Mouse (Mus musculus) Patski (cell line): ENCODE results near the gene Frmd6. TPM values are rescaled to one million over a fixed set of nuclear protein-coding genes. Genes with fewer than 3 reads are reported as not detected.

Source experiments
- ATAC-seq: fragments of 100-300 bp; one replicate; pipeline ENCODE4 v1.8.0; 2021
- CTCF ChIA-PET: fragments of 350-600 bp; sonication (Branson Sonifier 250); formaldehyde crosslinking; loops from one replicate; lab custom pipeline; 2022; ENCODE audit warnings: inconsistent platforms; lab: Charles Lee
- POLR2A ChIA-PET: fragments of 350-600 bp; sonication (Branson Sonifier 250); formaldehyde crosslinking; loops from one replicate; lab custom pipeline; 2022; ENCODE audit warnings: antibody characterized with exemption, inconsistent platforms; lab: Charles Lee
- DNase-seq: peaks from one replicate; pipeline ENCODE4 v3.0.0-alpha.2; 2011; ENCODE audit warnings: low read depth, low spot score
- H3K27me3 ChIP-seq: fragments of 371-371 bp; one replicate; pipeline ENCODE4 v1.5.1; 2021
- CTCF ChIP-seq: fragments of 100-300 bp; IDR thresholded peaks from one replicate; pipeline ENCODE4 v1.5.1; 2021
- in situ Hi-C: fragments of 300-500 bp; cut with MboI; formaldehyde crosslinking; loops from 3 replicates; pipeline ENCODE4 v1.11.1; 2018; ENCODE audit warnings: low pct_unique_long_range_greater_than_20kb, mixed read lengths
- polyA plus RNA-seq: library from polyadenylated mRNA; unstranded; gene quantifications from one replicate; pipeline ENCODE4 v1.2.3, GENCODE M21; 2021

Frmd6 gene
- polyA plus RNA-seq, 1 experiment from 2014 or later: 79.3 TPM

DNA sequence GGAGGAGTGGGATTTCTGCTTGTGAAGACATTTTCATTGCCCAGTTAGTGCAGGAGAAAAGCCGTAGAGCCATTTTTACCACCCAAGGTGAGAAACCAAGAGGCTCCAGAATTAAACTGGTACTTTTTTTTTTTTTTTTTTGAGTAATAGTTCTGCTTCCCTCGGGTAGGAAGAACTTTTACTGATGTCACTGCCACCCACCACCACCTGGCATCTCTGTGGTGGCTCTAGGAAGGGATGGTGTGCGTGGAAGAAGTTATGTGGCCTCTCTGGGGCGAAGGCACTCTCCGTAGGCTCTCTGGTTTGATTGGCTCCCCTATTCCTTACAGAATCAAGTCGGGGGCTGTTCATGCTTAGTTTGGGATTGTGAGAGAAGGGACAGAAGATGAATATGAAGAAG is 17.3 kb upstream of the Frmd6 start:
- TF ChIP-seq CTCF: no peak
- ChIA-PET CTCF (no interaction called here), POLR2A (no interaction called here)
- DNase-seq (no peak), ATAC-seq (no peak)
- in situ Hi-C loops: no loop called here
- H3K27me3 ChIP-seq: no peaks in the 10 kb centered on the region

DNA sequence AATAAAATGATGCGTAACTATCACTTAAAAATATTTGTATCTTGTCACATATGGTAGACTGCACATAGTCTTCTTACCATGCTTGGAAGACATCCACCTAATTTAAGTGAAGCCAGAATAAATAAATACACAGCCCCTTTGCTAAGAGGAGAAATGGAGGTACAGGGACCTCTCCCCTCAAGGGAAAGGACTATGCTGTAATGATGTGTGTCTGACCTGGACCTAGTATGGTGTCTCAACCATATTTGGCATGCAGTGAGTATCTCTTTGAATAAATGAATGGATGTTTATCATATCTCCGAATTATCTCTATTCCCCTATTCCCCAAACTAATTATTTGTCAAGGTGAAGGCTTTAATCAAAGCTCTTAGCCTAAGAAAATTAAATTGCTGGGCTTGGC is 15.4 kb upstream of the Frmd6 start:
- in situ Hi-C loops: no loop called here
- DNase-seq: no peak

DNA sequence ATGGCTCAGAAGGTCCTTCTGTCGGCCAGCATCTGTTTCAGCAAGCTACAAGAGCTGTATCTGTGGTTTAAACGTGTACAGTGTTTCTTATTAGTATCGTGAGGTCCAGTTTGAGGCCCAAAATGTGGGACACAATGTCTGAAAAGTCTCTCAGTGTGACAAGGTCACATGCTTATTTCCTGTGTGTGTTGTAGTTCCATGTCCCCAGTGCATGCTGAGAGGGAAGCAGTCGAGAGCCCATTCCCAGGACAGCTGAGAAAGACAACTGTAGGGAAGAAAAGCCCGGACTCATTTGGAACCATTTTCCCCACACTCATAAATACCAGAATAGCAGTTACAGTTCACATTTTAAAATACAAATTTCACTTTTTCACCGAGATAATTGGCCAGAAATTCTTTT is 13.5 kb upstream of the Frmd6 start:
- in situ Hi-C loops: no loop called here
- ChIA-PET CTCF (no interaction called here), POLR2A (no interaction called here)
- no peaks in the 10 kb centered on the region for H3K27me3 ChIP-seq
- DNase-seq (no peak), ATAC-seq (no peak)
- TF ChIP-seq CTCF: no peak

More for the DNA sequence above, 15.4 kb upstream of the Frmd6 start:
- ChIA-PET POLR2A (no interaction called here), CTCF (no interaction called here)
- ATAC-seq: no peak
- no peaks in the 10 kb centered on the region for H3K27me3 ChIP-seq
- TF ChIP-seq CTCF: no peak

DNA sequence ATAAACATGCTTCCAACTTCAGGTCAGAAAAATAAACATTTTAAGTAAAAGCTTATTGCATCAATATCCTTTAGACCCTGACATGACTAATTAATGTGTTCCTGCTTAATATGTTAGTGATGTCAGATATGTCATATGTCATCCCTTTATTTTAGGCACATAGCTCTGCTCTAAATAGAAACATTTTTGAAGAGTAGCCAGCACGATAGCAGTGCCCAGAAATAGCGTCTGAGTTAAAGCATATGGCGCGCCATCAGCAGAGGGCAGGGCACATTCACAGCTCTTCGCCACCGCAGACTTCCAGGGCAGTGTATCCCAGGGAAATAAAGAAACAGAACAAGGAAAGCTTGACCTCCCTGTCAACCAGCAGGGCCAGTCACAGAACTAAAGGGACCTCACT is 13.1 kb upstream of the Frmd6 start:
- ATAC-seq (no peak), DNase-seq (no peak)
- CTCF ChIA-PET: no interaction called here
- H3K27me3 ChIP-seq: no peaks in the 10 kb centered on the region
- no peak for TF ChIP-seq CTCF
- in situ Hi-C loops: no loop called here
- POLR2A ChIA-PET: no interaction called here

DNA sequence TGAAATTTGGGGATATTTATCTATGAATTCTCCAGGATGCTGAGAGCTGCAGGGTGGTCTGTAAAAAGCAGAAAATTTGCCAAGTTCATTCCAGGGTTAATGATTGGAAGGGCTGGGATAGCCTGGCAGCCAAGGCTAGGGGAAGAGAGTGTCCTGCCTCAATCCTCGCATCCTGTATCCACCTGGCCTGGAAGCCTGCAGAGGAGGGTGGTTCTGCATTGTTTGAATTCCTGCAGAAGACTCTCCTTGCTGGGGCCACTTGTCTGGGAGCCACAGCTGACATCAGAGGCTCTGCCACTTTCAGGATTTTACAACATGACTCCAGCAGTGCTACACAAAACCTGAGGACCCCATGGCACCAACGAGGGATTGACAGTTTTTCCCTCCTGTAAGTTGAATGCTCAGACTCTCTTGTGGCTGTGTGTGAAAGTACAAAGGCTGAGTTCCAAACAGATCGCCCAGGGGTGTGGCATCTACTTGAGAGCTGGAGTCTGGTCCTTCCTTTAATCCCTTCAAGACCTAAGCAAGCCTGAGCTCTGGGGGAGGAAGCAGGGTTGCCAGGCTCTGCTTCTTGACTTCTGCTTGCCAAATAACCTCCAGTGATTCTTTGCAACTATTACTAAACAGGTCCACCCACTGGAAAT is 12.4 kb upstream of the Frmd6 start:
- CTCF ChIA-PET: interaction anchor here (1.0 kb wide), 1 partner anchor 11 kb away, joined by 3 read pairs; no protein-coding TSS in a partner anchor

DNA sequence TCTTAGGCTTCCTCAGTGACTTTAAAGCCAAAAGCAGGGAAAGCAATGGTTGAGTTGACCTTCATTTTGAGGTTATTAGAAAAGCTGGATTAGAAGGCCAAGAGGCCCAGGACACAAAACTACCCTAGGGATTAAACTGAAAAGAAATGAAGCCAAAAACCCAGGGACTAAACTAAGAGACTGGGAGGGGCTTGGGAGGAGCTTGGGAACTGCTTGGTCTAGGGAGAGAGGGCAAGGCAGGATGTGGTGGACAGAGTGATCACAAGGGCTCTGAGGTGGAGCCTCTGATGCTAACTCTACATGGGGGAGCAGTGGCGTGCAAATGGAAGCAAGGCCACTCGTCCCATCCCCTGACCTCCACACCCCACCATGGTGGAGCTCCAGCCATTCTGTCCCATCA is 8.6 kb upstream of the Frmd6 start:
- in situ Hi-C loops: no loop called here
- no peak for DNase-seq
- ATAC-seq: no peak
- no peaks in the 10 kb centered on the region for H3K27me3 ChIP-seq
- CTCF ChIA-PET: no interaction called here
- POLR2A ChIA-PET: no interaction called here
- TF ChIP-seq CTCF: no peak

More for the DNA sequence above, 12.4 kb upstream of the Frmd6 start:
- DNase-seq (no peak), ATAC-seq (no peak)
- TF ChIP-seq CTCF: no peak
- POLR2A ChIA-PET: no interaction called here
- in situ Hi-C loops: no loop called here
- no peaks in the 10 kb centered on the region for H3K27me3 ChIP-seq

DNA sequence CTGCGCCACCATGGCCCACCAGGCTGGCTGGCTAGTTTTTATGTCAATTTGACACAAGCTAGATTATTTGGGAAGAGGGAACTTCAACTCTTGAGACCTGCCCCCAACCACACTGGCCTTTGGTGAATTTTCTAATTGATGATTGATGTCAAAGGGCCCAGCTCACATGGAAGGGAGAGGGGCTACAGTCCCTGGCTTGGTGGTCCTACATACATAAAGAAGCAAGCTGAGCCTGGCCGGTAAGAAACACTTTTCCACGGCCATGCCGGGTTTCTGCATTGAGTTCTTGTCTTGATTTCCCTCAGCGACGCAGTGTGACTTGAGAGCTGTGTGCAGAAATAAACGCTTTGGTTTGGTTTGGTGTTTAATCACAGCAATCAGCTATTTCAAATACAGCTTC is 1.3 kb upstream of the Frmd6 start:
- ChIA-PET CTCF (interaction anchor here (1.0 to 1.5 kb wide), 4 partner anchors 9 to 111 kb away, joined by 3 read pairs; no protein-coding TSS in a partner anchor), POLR2A (no interaction called here)
- TF ChIP-seq CTCF: no peak
- no peaks in the 10 kb centered on the region for H3K27me3 ChIP-seq
- no peak for ATAC-seq
- in situ Hi-C loops: loop anchor here (10.0 kb wide), 1 partner anchor 119 kb away; no protein-coding TSS in a partner anchor
- no peak for DNase-seq

DNA sequence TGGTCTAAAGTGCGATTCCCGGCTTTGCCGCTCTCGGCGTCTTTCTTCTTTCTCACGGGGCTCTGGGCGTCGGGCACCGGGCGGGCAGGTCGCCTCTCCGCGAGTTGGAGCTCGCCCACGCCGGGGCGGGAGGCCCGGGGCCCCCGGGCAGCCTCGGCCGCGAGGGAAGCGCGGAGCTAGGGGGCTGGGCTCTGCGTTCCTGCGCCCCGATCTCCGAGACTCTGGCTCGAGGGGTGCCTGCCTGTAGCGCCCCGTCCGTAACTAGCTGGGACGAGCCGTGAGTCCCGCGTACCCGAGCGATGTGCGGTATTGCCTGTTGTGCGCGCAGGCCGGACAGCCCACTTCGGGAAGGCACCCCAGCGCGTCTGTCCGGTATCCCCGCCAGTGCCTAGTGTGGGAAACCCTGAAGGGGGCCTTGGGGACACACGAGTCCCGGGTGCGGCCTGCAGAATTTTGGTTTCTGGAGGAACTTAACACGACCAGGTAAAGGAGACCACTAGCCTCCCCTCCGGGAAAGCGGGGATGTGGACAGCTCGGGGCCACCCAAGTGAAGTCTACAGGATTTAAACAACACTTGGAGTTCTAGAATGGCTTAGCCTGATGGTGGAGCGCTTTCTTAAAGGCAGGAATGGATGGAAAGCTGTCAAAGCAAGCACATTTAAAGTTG is 470 bp downstream of the Frmd6 start:
- DNase-seq (no peak), ATAC-seq (peak; percentile 25)
- POLR2A ChIA-PET: interaction anchor here (0.6 to 1.4 kb wide), 4 partner anchors 28 to 98 kb away, joined by 3 to 4 read pairs (median 3); no protein-coding TSS in a partner anchor
- CTCF ChIA-PET: interaction anchor here (1.0 to 1.3 kb wide), 3 partner anchors 84 to 311 kb away, joined by 3 to 5 read pairs (median 4); no protein-coding TSS in a partner anchor
- no peaks in the 10 kb centered on the region for H3K27me3 ChIP-seq
- in situ Hi-C loops: loop anchor here (5.0 to 10.0 kb wide), 2 partner anchors 82 to 121 kb away; no protein-coding TSS in a partner anchor
- TF ChIP-seq CTCF: peak; percentile 97

DNA sequence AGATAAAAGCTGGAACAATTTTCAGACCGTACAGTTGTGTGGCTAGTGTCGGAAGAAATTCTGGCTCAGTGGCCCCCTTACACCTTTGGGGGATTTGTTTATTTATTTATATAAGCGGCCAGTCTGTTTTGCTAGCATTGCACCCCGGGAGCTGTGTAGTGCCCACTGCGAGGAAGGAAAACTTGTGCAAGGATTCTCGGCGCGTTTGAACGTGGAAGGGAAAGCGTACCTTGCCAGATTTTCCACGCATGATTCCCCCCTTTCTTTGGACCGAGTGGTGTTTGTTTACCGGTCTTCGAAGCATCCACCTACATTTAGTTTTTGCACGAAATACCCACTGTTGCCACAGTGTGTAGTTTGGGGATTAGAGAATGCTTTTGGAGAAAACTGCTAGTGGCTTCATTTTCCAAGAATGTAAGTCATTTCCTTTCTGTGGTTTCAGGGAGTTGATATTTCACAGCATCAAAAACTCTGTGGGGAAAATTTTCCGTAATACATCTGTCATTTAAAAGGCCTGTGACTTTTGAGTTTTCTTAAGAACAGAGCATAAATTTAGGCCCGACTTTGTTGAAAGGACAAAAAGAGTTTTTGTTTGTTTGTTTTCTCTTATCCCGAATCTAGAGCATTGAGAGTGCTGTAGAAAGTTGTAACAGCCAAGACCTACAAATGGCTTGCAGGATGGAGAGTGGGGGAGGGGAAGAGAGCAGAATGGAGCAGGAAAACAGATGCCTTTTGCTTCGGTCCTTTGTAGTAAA is 1.2 kb downstream of the Frmd6 start:
- in situ Hi-C loops: loop anchor here (5.0 to 10.0 kb wide), 2 partner anchors 81 to 122 kb away; no protein-coding TSS in a partner anchor
- DNase-seq (no peak), ATAC-seq (no peak)
- TF ChIP-seq CTCF: no peak
- no peaks in the 10 kb centered on the region for H3K27me3 ChIP-seq
- ChIA-PET POLR2A (interaction anchor here (1.3 to 1.4 kb wide), 2 partner anchors 27 to 58 kb away, joined by 3 read pairs; no protein-coding TSS in a partner anchor), CTCF (interaction anchor here (1.0 to 1.2 kb wide), 2 partner anchors 84 to 119 kb away, joined by 3 to 5 read pairs; no protein-coding TSS in a partner anchor)

DNA sequence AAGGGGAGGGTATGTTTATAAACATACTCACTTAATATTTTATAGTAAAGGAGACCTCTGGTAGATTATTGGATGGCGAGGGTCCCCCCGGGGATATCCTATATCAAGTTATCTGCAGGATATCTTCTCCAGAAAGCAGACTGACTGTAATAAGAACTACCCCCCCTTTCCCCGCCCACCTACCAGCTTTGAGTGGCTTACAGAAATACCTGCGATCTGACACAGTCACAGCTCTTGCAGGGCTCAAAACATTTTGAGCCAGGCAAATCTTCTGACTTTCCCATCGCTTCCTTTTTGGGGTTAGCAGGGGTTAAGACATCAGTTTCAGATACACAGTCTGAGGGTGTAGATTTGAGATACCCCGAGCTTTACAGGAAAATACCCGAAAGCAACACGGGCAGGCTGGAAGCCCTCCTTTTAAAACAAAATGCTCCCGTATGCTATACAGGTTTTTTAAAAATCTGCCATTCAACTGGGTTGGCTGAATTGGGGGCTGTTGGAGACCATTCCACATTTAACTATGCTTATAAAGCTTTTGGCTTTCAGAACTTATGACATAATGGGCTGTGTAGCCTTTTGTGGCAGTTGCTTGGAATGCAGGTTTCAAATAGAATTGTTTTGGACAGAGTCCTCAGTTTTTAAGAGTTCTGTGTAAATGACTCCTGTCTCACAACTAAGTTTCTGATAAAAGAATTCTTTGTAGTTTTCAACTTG is 2.0 kb downstream of the Frmd6 start:
- DNase-seq (no peak), ATAC-seq (no peak)
- no peaks in the 10 kb centered on the region for H3K27me3 ChIP-seq
- ChIA-PET POLR2A (no interaction called here), CTCF (no interaction called here)
- TF ChIP-seq CTCF: no peak
- in situ Hi-C loops: loop anchor here (5.0 to 10.0 kb wide), 2 partner anchors 80 to 123 kb away; no protein-coding TSS in a partner anchor
